Mouse (Mus musculus) left cerebral cortex, adult 18-20 months (tissue): ENCODE data around the gene Top2a. TPM values are rescaled to one million over a fixed set of nuclear protein-coding genes. Genes with fewer than 3 reads are reported as not detected.
A peak's percentile ranks its signal among the peaks of the same experiment; 100 is the strongest.
"Not testable (repeated sequence)": the region's sequence is repeated elsewhere in the genome, so short reads cannot be mapped to it uniquely, and the experiment has no call there.

Source experiments
- DNase-seq, 2 experiments: peaks; one replicate each; pipeline ENCODE4 v3.0.0; 2021 to 2022; ENCODE audit warnings: low spot score in 2 of 2, mixed read lengths in 1 of 2
- total RNA-seq, 2 experiments: library from RNA; stranded (reverse); gene quantifications; 2 replicates each; pipeline ENCODE4 v1.2.3; 2021

Gene Top2a
- total RNA-seq, 2 experiments from 2014 or later, result 0.40 to 0.67 TPM

GRCm38 (mm10) chr11:99041051-99041729, 17.2 kb upstream of the Top2a start, which contains the start of gene Igfbp4:
Igfbp4 (plus strand) TSS chr11:99041244.
- peak; percentile 54 to 60 for DNase-seq

- DNase-seq, result peak; percentile 18 to 33
Measured at GRCm38 (mm10) chr11:99040346-99040974, 16.5 kb upstream of the Top2a start.

GRCm38 (mm10) chr11:99039782-99040181, 15.8 kb upstream of the Top2a start:
- peak; percentile 78 to 81 for DNase-seq

GRCm38 (mm10) chr11:99036254-99036653, 12.3 kb upstream of the Top2a start:
- DNase-seq, result no peak

- DNase-seq, result no peak
Measured at GRCm38 (mm10) chr11:99035350-99035749, 11.4 kb upstream of the Top2a start.

GRCm38 (mm10) chr11:99026899-99027440, 3.0 kb upstream of the Top2a start:
- no peak for DNase-seq

GRCm38 (mm10) chr11:99025878-99026277, 1.9 kb upstream of the Top2a start:
- no peak for DNase-seq

GRCm38 (mm10) chr11:99024468-99025134, 612 bp upstream of the Top2a start:
- DNase-seq, result no peak

- DNase-seq, result no peak
Measured at GRCm38 (mm10) chr11:99023094-99023493, 895 bp downstream of the Top2a start.

- no peak for DNase-seq
Measured at GRCm38 (mm10) chr11:99022384-99022933, 1.5 kb downstream of the Top2a start.

GRCm38 (mm10) chr11:99019844-99020243, 4.1 kb downstream of the Top2a start:
- DNase-seq, result no peak

GRCm38 (mm10) chr11:99013856-99014255, 10.1 kb downstream of the Top2a start:
- DNase-seq, result no peak

- no peak for DNase-seq
Measured at GRCm38 (mm10) chr11:99010706-99011105, 13.3 kb downstream of the Top2a start.

GRCm38 (mm10) chr11:99010124-99010523, 13.9 kb downstream of the Top2a start:
- DNase-seq, result no peak

- DNase-seq, result no peak
Measured at GRCm38 (mm10) chr11:99006788-99007187, 17.2 kb downstream of the Top2a start.

- no peak for DNase-seq
Measured at GRCm38 (mm10) chr11:98999243-98999642, 24.7 kb downstream of the Top2a start.

GRCm38 (mm10) chr11:98998776-98999175, 25.2 kb downstream of the Top2a start:
- no peak for DNase-seq

GRCm38 (mm10) chr11:98997659-98998058, 26.3 kb downstream of the Top2a start:
- DNase-seq, result no peak

- DNase-seq, result no peak
Measured at GRCm38 (mm10) chr11:98995987-98996386, 28.0 kb downstream of the Top2a start.

GRCm38 (mm10) chr11:98990866-98991265, 33.1 kb downstream of the Top2a start:
- DNase-seq, result no peak

- not testable (repeated sequence) for DNase-seq
Measured at GRCm38 (mm10) chr11:98988260-98988659, 35.7 kb downstream of the Top2a start.

- DNase-seq, result no peak
Measured at GRCm38 (mm10) chr11:98985542-98985941, 38.4 kb downstream of the Top2a start.
